Mouse (Mus musculus) limb, embryonic 12.5 days (tissue): ENCODE results near the gene Kcnk3. TPM values are rescaled to one million over a fixed set of nuclear protein-coding genes. Genes with fewer than 3 reads are reported as not detected.

ENCODE experiments used
- ATAC-seq: fragments of 200-750 bp; cut with Nextera tagmentation; 2 replicates; pipeline ENCODE4 v1.8.0; 2017; ENCODE audit warnings: low read depth, moderate TSS enrichment; ENCODE audit not compliant: insufficient number of reproducible peaks, insufficient read depth, low FRiP score, low TSS enrichment
- H3K27ac ChIP-seq: fragments of 300-500 bp; sonication (generic); 2 replicates; pipeline ENCODE4 v1.5.1; 2016; ENCODE audit warnings: mild to moderate bottlenecking, moderate library complexity
- H3K27me3 ChIP-seq: fragments of 300-500 bp; sonication (generic); 2 replicates; pipeline ENCODE4 v1.6.1; 2016; ENCODE audit warnings: mild to moderate bottlenecking, moderate library complexity
- H3K36me3 ChIP-seq: fragments of 300-500 bp; sonication (generic); 2 replicates; pipeline ENCODE4 v1.6.1; 2016; ENCODE audit warnings: mild to moderate bottlenecking, moderate library complexity
- H3K4me1 ChIP-seq: fragments of 300-500 bp; sonication (generic); replicated peaks from 2 replicates; pipeline ENCODE4 v1.6.1; 2016
- H3K4me2 ChIP-seq: fragments of 300-500 bp; sonication (generic); 2 replicates; pipeline ENCODE4 v1.6.1; 2016; ENCODE audit warnings: mild to moderate bottlenecking, moderate library complexity
- H3K4me3 ChIP-seq: fragments of 300-500 bp; sonication (generic); replicated peaks from 2 replicates; pipeline ENCODE4 v1.5.1; 2016; ENCODE audit warnings: mild to moderate bottlenecking
- H3K9ac ChIP-seq: fragments of 300-500 bp; sonication (generic); replicated peaks from 2 replicates; pipeline ENCODE4 v1.6.1; 2016; ENCODE audit warnings: mild to moderate bottlenecking, moderate library complexity
- H3K9me3 ChIP-seq: fragments of 300-500 bp; sonication (generic); 2 replicates; pipeline ENCODE4 v1.6.1; 2016; ENCODE audit warnings: mild to moderate bottlenecking, moderate library complexity
- WGBS: fragments of 180-500 bp; shearing (Covaris S2); methylation state at CpG from one replicate; pipeline ENCODE4 v1.1.7; 2016; 5-methylcytosine and 5-hydroxymethylcytosine counted together
- polyA plus RNA-seq: library from polyadenylated mRNA; unstranded; fragments of >200 nt; fragmentation: Nextera tagmentation; extraction: Ambion mirVana; gene quantifications from 2 replicates; pipeline ENCODE4 v1.2.1, GENCODE M21; 2016

Gene Kcnk3
- polyA plus RNA-seq: 0.18 and 0.30 TPM in 2 replicates

DNA sequence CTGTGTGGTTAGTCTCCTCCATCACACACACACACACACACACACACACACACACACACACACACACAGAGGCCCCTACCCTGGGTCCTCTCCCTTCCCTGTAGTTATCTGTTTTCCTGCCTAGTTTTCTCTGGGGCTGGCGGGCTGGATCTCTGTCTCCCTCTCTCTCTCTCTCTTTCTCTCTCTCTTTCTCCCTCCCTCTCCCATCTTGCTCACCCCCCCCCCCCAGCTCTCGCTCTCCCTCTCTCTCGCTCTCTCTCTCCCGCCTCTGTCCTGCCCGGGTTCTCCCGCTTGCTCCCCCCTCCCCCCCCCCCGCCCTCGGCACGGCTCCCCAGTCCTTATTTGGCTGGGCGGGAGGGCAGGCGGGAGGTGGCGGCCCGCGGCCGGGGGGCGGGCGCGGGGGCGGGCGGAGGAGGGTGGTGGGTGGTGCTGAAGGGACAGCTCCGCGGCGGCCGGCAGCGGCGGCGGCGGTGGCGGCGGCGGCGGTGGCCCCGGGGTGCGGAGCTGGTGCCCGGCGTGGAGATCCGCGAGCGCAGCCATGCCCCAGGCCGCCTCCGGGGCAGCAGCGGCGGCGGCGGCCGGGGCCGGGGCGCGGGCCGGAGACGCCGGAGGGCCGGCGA, at the start of gene Kcnk3:
Gene Kcnk3 (plus strand): TSS at position 490 of the 620 bp plus-strand sequence.
- ATAC-seq: 0 out of 2 replicates have a peak, but pooled peaks have one; percentile 26
- H3K9me3 ChIP-seq: no peaks in the 10 kb centered on the region
- H3K4me2 ChIP-seq: peak within 1 kb of the TSS; percentile 93
- H3K9ac ChIP-seq: peak within 1 kb of the TSS; percentile 27; the same call in 1 of the 2 replicates
- H3K27ac ChIP-seq: no peak within 1 kb of the TSS
- H3K27me3 ChIP-seq: peaks cover 83% of the 10 kb centered on the region
- peaks cover 14% of the 10 kb centered on the region for H3K4me1 ChIP-seq
- WGBS: 2% methylated on average over 35 of the region's 54 CpGs
- peak within 1 kb of the TSS; percentile 45 for H3K4me3 ChIP-seq
- no peaks in the 10 kb centered on the region for H3K36me3 ChIP-seq

GRCm38 (mm10) chr5:30545698-30546097, 42.3 kb upstream of the Kcnk3 start, which contains the start of gene Cib4:
Cib4 (minus strand) TSS chr5:30545836.
- Histone ChIP-seq H3K4me3 (no peak within 1 kb of the TSS), H3K27ac (no peak within 1 kb of the TSS), H3K36me3 (no peaks in the 10 kb centered on the region), H3K4me1 (peaks cover 4% of the 10 kb centered on the region; the same call in 1 of the 2 replicates), H3K9ac (no peak within 1 kb of the TSS), H3K4me2 (no peak within 1 kb of the TSS), H3K27me3 (0 out of 2 replicates have a peak, but pooled peaks cover 4% of the 10 kb centered on the region), H3K9me3 (no peaks in the 10 kb centered on the region)
- 37% methylated on average over 2 of the region's 2 CpGs for WGBS
- ATAC-seq: no peak

DNA sequence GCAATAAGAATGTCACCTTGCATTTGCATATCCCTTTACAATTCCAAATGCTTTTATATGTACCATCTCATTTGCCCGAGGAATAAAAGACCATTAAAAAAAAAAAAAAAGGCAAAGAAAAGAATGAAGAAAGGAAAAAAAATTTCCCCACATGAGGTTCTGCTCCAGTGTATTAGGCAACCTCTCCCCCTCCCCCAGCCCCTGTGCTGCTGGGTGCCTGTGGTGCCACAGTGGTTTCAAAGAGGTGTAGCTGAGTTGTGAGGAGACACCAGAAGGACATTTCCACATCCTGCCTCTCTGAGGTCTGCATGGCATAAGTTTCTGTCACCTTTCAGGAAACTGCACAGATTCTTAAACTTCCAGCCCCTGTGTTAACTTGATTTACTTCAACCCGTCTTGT, 39.3 kb upstream of the Kcnk3 start:
- WGBS: 74% methylated on average over 2 of the region's 2 CpGs
- Histone ChIP-seq H3K4me3 (no peak overlapping the region), H3K9me3 (no peaks in the 10 kb centered on the region), H3K36me3 (no peaks in the 10 kb centered on the region), H3K4me1 (peaks cover 6% of the 10 kb centered on the region; the same call in 1 of the 2 replicates), H3K9ac (no peak overlapping the region), H3K4me2 (no peak overlapping the region), H3K27me3 (0 out of 2 replicates have a peak, but pooled peaks cover 4% of the 10 kb centered on the region), H3K27ac (no peak overlapping the region)
- ATAC-seq: no peak

GRCm38 (mm10) chr5:30550334-30551021, 37.5 kb upstream of the Kcnk3 start:
- no peak overlapping the region for H3K4me2 ChIP-seq
- no peaks in the 10 kb centered on the region for H3K36me3 ChIP-seq
- H3K9ac ChIP-seq: no peak overlapping the region
- no peaks in the 10 kb centered on the region for H3K9me3 ChIP-seq
- peak; percentile 71; the same call in 1 of the 2 replicates for ATAC-seq
- H3K27me3 ChIP-seq: 0 out of 2 replicates have a peak, but pooled peaks cover 4% of the 10 kb centered on the region
- 51% methylated on average over 9 of the region's 9 CpGs for WGBS
- peaks cover 6% of the 10 kb centered on the region; the same call in 1 of the 2 replicates for H3K4me1 ChIP-seq
- no peak overlapping the region for H3K27ac ChIP-seq
- H3K4me3 ChIP-seq: no peak overlapping the region

DNA sequence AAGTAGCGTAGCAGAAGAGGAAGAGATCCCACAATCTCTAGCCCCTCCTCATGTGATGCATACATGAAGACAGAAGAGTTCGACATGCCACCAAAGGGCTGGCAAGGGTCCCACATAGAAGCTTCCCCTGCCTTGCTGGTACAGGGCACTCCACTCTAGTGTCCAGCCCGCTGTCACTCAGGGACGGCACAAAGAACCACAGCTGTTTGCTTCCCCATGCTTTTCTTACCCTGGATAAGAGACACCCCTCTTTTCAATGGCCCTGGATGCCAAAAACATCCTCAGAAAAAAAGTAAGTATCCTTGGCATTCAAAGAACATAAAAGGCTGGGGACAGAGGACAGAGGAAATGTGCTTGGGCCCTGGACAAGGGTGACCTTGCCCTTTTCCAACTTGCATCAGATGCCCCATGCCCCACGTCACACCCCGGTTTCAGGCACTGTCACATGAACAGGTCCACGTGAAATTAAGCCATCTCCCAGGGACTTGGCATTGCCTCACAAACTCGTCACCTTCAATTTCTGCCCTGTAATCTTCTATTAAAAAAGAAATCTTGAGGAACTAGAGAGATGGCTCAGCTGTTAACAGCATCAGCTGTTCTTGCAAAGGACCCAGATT, 36.8 kb upstream of the Kcnk3 start:
- 83% methylated on average over 8 of the region's 8 CpGs for WGBS
- Histone ChIP-seq H3K27me3 (0 out of 2 replicates have a peak, but pooled peaks cover 4% of the 10 kb centered on the region), H3K27ac (no peak overlapping the region), H3K4me1 (peaks cover 10% of the 10 kb centered on the region), H3K36me3 (no peaks in the 10 kb centered on the region), H3K4me3 (no peak overlapping the region), H3K9me3 (no peaks in the 10 kb centered on the region), H3K4me2 (no peak overlapping the region), H3K9ac (no peak overlapping the region)
- no peak for ATAC-seq

DNA sequence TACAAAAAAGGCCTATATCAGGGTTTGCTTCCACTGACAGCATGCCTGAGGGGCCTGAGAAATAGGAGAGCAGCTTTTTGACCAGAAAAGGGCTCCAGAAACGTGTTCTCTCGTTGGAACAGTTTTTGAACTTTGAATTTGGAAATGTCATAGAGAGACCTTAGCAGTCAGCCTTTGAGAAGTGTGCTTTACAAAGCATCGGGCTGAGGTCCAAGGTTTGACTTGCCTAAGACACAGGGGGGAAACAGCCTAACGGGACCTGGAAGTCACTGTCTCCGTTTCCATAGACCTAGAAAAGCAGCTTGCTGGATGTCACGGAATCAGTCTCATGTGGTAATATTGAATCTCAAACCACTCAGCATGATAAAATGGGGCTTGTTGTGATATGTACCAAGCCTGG, 36.0 kb upstream of the Kcnk3 start:
- WGBS: 87% methylated on average over 6 of the region's 6 CpGs
- Histone ChIP-seq H3K4me2 (no peak overlapping the region), H3K9ac (no peak overlapping the region), H3K36me3 (no peaks in the 10 kb centered on the region), H3K4me3 (no peak overlapping the region), H3K27me3 (0 out of 2 replicates have a peak, but pooled peaks cover 4% of the 10 kb centered on the region), H3K4me1 (peaks cover 19% of the 10 kb centered on the region), H3K9me3 (no peaks in the 10 kb centered on the region), H3K27ac (no peak overlapping the region)
- ATAC-seq: no peak

DNA sequence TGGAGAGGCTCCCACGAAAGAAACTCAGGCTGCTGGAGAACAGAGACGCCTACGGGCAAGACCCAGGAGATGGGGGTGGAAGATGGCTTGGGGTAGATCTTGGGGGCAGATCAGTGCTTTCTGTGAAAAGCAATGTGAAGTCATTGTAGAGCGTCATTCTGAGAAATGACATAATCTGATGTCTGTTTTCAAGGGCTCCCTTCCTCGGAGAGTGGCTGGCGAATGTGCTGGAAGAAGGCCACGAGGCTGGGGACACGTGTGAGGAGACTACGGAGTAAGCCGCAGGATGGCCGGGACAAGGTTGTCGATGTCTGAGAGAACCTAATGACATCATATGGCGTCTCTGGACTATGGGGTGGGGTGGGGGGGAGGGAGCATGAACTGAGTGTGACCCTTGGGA, 34.0 kb upstream of the Kcnk3 start:
- Histone ChIP-seq H3K36me3 (no peaks in the 10 kb centered on the region), H3K4me2 (no peak overlapping the region), H3K4me1 (peaks cover 22% of the 10 kb centered on the region), H3K9ac (no peak overlapping the region), H3K4me3 (no peak overlapping the region), H3K27ac (no peak overlapping the region), H3K9me3 (no peaks in the 10 kb centered on the region), H3K27me3 (no peaks in the 10 kb centered on the region)
- 90% methylated on average over 13 of the region's 13 CpGs for WGBS
- no peak for ATAC-seq

DNA sequence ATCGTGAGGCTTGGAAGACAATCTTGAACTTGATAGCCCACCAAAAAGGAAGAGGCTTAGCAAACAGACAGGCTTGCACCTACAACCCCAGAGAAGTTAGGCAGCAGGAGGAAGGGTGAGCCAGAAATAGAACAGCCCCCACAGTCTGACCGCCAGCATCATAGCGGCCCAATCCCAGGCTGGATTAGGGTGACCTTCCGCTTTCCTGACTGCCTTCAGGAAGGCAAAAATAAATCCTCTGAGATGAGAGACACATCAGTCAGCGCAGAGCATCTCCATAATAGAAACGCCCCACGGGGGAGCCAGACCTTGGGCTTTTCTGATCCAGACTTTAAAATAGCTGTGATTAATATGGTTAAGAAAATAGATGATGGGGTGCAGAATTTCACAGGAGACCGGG, 33.0 kb upstream of the Kcnk3 start:
- H3K4me3 ChIP-seq: no peak overlapping the region
- no peak overlapping the region for H3K4me2 ChIP-seq
- H3K9ac ChIP-seq: no peak overlapping the region
- ATAC-seq: no peak
- no peaks in the 10 kb centered on the region for H3K36me3 ChIP-seq
- H3K27me3 ChIP-seq: no peaks in the 10 kb centered on the region
- 76% methylated on average over 8 of the region's 8 CpGs for WGBS
- no peak overlapping the region for H3K27ac ChIP-seq
- no peaks in the 10 kb centered on the region for H3K9me3 ChIP-seq
- H3K4me1 ChIP-seq: peaks cover 22% of the 10 kb centered on the region

DNA sequence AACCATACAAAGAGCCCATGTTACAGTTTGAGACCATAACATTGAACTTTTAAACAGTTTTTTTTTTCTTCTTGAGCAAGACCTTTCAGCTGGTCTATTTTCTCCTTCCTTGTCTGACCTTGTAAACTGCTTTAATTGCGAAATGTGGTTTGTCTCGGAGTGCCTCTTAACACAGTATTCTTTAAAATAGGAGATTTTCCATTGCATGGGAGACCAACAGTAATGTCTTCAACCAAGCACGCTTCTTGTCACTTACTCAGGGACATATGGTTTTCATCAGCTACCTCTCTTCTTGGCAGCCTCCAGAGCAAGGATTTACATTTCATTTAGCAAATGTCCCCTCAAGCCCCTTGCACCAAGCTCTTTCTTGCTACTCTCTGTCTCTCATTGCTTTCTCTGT, 31.7 kb upstream of the Kcnk3 start:
- Histone ChIP-seq H3K4me3 (no peak overlapping the region), H3K36me3 (no peaks in the 10 kb centered on the region), H3K9ac (no peak overlapping the region), H3K27ac (peak overlapping the region; percentile 54), H3K4me1 (peaks cover 16% of the 10 kb centered on the region), H3K9me3 (0 out of 2 replicates have a peak, but pooled peaks cover 1% of the 10 kb centered on the region), H3K4me2 (no peak overlapping the region), H3K27me3 (no peaks in the 10 kb centered on the region)
- 29% methylated on average over 3 of the region's 3 CpGs for WGBS
- no peak for ATAC-seq

DNA sequence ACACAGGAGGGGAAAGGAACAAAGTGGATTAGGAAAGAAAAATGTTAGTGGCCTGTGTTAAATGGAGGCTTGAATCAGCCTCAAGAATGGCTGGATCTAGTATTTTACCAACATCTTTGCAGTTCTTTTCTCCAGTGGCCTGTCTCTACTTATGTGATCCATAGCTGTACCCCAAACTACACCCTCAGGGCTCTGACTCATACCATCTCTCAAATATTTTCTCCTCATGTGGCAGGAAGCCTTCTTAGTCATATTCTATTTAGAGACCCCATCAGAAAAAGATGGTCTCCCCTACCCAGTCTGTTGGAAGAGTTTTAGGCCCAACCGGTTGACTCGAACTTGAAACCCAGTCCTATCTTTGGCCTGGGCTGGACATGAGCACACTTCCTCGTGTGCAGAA, 28.5 kb upstream of the Kcnk3 start:
- H3K9ac ChIP-seq: no peak overlapping the region
- no peak overlapping the region for H3K4me2 ChIP-seq
- H3K9me3 ChIP-seq: 0 out of 2 replicates have a peak, but pooled peaks cover 3% of the 10 kb centered on the region
- no peak for ATAC-seq
- peaks cover 16% of the 10 kb centered on the region for H3K4me1 ChIP-seq
- H3K36me3 ChIP-seq: no peaks in the 10 kb centered on the region
- no peaks in the 10 kb centered on the region for H3K27me3 ChIP-seq
- H3K27ac ChIP-seq: no peak overlapping the region
- no peak overlapping the region for H3K4me3 ChIP-seq
- WGBS: 85% methylated on average over 3 of the region's 3 CpGs

GRCm38 (mm10) chr5:30559986-30560493, 27.9 kb upstream of the Kcnk3 start:
- Histone ChIP-seq H3K9ac (no peak overlapping the region), H3K4me1 (peaks cover 16% of the 10 kb centered on the region), H3K4me3 (no peak overlapping the region), H3K36me3 (no peaks in the 10 kb centered on the region), H3K27me3 (no peaks in the 10 kb centered on the region), H3K9me3 (0 out of 2 replicates have a peak, but pooled peaks cover 3% of the 10 kb centered on the region), H3K4me2 (no peak overlapping the region), H3K27ac (no peak overlapping the region)
- 20% methylated on average over 3 of the region's 3 CpGs for WGBS
- ATAC-seq: no peak
